Mouse (Mus musculus): ENCODE data around the gene Wdr83. TPM values are rescaled to one million over a fixed set of nuclear protein-coding genes. Genes with fewer than 3 reads are reported as not detected.
A peak's percentile ranks its signal among the peaks of the same experiment; 100 is the strongest.

Wdr83 gene
- polyA plus RNA-seq, 1 experiment from 2014 or later = 54.8 TPM

DNA sequence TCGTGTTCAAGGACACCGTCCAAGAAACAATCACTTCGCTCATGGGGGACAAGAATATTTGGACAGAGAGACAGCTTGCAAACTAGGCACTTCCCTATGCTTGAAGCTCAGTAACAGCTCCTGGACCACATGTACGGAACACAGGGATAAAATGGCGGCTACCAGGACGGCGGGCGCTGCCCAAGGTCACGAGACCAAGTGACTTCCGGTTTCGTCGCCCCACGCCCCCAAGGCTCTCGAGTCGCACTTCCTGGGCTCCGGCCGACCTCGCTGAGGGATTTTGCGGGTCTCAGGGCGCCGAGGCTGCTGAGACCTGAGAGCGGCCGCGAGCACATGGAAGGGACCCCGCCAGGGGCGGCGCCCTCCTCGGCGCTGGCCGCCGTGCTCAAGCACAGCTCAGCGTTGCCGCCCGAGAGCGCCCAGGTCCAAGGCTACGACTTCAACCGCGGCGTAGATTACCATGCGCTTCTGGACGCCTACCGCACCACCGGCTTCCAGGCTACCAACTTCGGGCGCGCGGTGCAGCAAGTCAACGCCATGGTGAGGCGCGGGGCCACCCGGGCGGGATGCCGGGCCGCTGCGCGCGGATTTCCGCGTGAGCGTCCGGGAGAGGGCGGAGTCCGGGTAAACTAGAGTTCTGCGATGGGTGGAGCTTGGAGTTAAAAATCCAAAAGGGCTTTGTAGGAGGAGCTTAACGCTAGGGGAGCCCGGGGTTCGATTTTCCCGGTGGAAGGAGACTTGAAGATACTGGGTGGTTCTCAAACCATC, 9.4 kb downstream of the Wdr83 start, which contains the start of gene Dhps:
Dhps (plus strand) TSS at position 244 of the 768 bp plus-strand sequence.
- Histone ChIP-seq H3K4me3 (ENCODE audit: low read length) (peak within 1 kb of the TSS; percentile 93), H3K36me3 (ENCODE audit: insufficient read depth, low read length) (peaks cover 33% of the 10 kb centered on the region), H3K27me3 (ENCODE audit: insufficient read depth, low read length) (no peaks in the 10 kb centered on the region), H3K9ac (replicated peaks; ENCODE audit: low read length) (peak within 1 kb of the TSS; percentile 91), H3K4me1 (ENCODE audit: insufficient read depth, low read length) (peaks cover 11% of the 10 kb centered on the region), H3K9me3 (ENCODE audit: low read length) (no peaks in the 10 kb centered on the region), H3K4me2 (replicated peaks; ENCODE audit: low read depth, low read length) (peak within 1 kb of the TSS; percentile 78), H3K27ac (ENCODE audit: low read length) (peak within 1 kb of the TSS; percentile 98)
- under 1% methylated on average over 68 of the region's 68 CpGs for WGBS
- peak; percentile 91 for ATAC-seq (ENCODE audit: low FRiP score, low TSS enrichment)

DNA sequence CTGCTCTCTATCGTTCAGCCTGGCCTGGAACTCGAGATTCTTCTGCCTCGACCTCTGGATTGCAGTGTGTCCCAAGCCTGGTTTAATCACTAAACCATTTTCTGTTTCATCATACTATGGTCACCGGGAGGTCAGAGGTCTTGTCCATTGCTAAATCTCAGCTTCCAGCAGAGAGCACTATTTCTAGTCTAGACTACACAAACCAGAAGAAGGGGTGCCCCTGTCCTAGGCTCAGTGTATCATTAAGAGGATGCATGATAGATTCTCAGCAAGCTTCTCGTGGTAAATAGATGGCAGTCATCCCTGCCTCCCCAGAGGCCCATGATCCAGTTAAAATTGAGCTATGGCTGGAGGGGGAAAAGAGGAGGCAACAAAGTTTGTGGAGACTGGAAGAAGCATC, 10.1 kb downstream of the Wdr83 start:
- H3K4me1 ChIP-seq (ENCODE audit: insufficient read depth, low read length) = peaks cover 11% of the 10 kb centered on the region

DNA sequence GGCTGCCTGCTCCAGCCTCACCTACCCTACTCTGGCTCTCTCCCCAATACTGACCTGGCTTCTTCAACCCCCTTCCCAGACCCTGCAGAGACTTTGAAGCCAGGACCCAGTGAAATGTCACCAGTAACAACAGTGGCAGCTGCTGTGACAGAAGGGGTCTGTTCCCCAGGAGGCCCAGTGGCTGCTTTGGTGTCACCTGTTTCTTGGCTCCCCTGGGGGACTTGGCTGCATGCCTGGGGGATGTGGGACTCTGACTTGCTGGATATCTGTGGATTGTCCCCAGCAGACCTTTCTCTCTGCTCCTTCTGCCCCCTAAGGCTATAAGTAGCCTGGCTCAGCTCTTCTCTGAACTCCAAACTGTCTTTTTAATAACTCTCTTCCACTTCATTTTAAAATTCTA, 13.1 kb downstream of the Wdr83 start, which contains the start of gene Gm5741:
Gm5741 (minus strand) TSS at position 1 of the 400 bp plus-strand sequence.
- no peaks in the 10 kb centered on the region for H3K27me3 ChIP-seq (ENCODE audit: insufficient read depth, low read length)
- no peak within 1 kb of the TSS for H3K4me3 ChIP-seq (ENCODE audit: low read length)
- peaks cover 6% of the 10 kb centered on the region; the same call in 1 of the 2 replicates for H3K36me3 ChIP-seq (ENCODE audit: insufficient read depth, low read length)
- no peak within 1 kb of the TSS for H3K4me2 ChIP-seq (replicated peaks; ENCODE audit: low read depth, low read length)
- peaks cover 11% of the 10 kb centered on the region for H3K4me1 ChIP-seq (ENCODE audit: insufficient read depth, low read length)
- no peak within 1 kb of the TSS for H3K27ac ChIP-seq (ENCODE audit: low read length)
- no peak within 1 kb of the TSS for H3K9ac ChIP-seq (replicated peaks; ENCODE audit: low read length)
- no peak for ATAC-seq (ENCODE audit: low FRiP score, low TSS enrichment)
- H3K9me3 ChIP-seq (ENCODE audit: low read length) = no peaks in the 10 kb centered on the region

More for the DNA sequence above, 10.1 kb downstream of the Wdr83 start:
- 79% methylated on average over 5 of the region's 5 CpGs for WGBS
- peaks cover 30% of the 10 kb centered on the region for H3K36me3 ChIP-seq (ENCODE audit: insufficient read depth, low read length)
- H3K27ac ChIP-seq (ENCODE audit: low read length) = peak overlapping the region; percentile 98
- peak overlapping the region; percentile 91 for H3K9ac ChIP-seq (replicated peaks; ENCODE audit: low read length)
- H3K4me2 ChIP-seq (replicated peaks; ENCODE audit: low read depth, low read length) = peak overlapping the region; percentile 78
- ATAC-seq (ENCODE audit: low FRiP score, low TSS enrichment) = no peak
- H3K4me3 ChIP-seq (ENCODE audit: low read length) = peak overlapping the region; percentile 93
- no peaks in the 10 kb centered on the region for H3K27me3 ChIP-seq (ENCODE audit: insufficient read depth, low read length)
- H3K9me3 ChIP-seq (ENCODE audit: low read length) = no peaks in the 10 kb centered on the region

DNA sequence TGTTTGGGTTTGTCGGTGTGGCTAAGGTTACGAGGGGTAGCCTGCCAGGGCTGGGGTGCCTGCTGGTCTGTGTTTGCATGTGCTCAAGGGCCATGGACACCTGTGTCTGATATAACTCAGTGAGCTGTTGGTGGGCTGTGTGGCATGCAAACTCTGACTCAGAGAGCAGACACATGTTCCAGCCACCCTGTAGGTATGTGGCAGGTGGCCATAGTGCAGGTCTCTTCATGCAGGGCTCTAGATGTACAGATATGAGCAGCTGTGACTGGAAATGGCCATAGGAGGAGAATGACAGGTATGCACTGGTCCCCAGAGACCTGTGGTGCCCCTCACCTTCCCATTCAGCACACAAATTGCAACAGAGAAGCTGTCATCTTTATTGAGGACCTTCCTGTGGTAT, 14.0 kb downstream of the Wdr83 start:
- Histone ChIP-seq H3K4me3 (ENCODE audit: low read length) (no peak overlapping the region), H3K4me1 (ENCODE audit: insufficient read depth, low read length) (peaks cover 7% of the 10 kb centered on the region), H3K9ac (replicated peaks; ENCODE audit: low read length) (no peak overlapping the region), H3K9me3 (ENCODE audit: low read length) (no peaks in the 10 kb centered on the region), H3K27me3 (ENCODE audit: insufficient read depth, low read length) (no peaks in the 10 kb centered on the region), H3K36me3 (ENCODE audit: insufficient read depth, low read length) (peaks cover 9% of the 10 kb centered on the region; the same call in 1 of the 2 replicates), H3K4me2 (replicated peaks; ENCODE audit: low read depth, low read length) (no peak overlapping the region), H3K27ac (ENCODE audit: low read length) (no peak overlapping the region)
- no peak for ATAC-seq (ENCODE audit: low FRiP score, low TSS enrichment)
- 97% methylated on average over 2 of the region's 2 CpGs for WGBS

DNA sequence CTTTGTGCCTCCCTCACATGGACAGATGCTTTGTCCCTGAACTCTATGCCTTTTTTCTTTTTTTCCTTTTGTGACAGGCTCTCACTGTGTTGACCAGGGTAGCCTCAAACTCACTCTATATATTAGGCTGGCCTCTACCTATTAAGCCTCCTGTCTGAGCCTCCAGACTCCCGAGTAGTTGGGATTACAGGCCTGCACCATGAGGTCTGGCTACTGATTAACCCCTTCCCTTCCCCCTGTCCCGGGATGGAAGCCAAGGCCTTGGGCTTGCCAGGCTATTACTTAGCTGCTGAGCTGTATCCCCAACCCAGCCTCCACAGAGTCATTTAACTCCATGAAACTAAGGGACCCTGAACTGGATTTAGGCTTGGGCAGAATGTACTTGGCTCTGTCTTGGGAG, 15.9 kb downstream of the Wdr83 start:
- WGBS = 27% methylated on average over 2 of the region's 2 CpGs
- Histone ChIP-seq H3K36me3 (ENCODE audit: insufficient read depth, low read length) (peaks cover 9% of the 10 kb centered on the region), H3K4me3 (ENCODE audit: low read length) (no peak overlapping the region), H3K27ac (ENCODE audit: low read length) (no peak overlapping the region), H3K4me1 (ENCODE audit: insufficient read depth, low read length) (peaks cover 8% of the 10 kb centered on the region), H3K27me3 (ENCODE audit: insufficient read depth, low read length) (no peaks in the 10 kb centered on the region), H3K4me2 (replicated peaks; ENCODE audit: low read depth, low read length) (no peak overlapping the region), H3K9me3 (ENCODE audit: low read length) (no peaks in the 10 kb centered on the region), H3K9ac (replicated peaks; ENCODE audit: low read length) (no peak overlapping the region; the same call in 1 of the 2 replicates)
- ATAC-seq (ENCODE audit: low FRiP score, low TSS enrichment) = peak; percentile 14; the same call in 1 of the 2 replicates

DNA sequence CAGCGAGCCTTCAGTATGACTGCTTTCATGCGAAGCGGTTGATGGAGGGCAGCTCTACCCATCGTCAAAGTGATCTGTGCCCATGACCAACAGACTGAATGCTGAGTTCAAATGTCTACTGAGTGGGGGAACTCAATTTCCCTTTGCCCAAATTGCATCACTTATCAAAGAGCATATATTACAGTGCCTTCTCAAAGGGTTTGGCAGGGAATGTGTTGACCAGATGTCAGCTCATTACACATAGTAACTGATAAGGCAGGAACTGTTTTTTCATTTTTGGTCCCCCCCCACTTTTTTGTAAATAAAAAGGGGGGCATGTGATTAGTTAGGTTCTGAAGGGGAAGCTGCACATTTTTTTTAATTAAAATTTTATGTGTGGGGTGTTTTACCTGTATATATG, 18.5 kb downstream of the Wdr83 start:
- WGBS = 94% methylated on average over 4 of the region's 4 CpGs
- no peaks in the 10 kb centered on the region for H3K9me3 ChIP-seq (ENCODE audit: low read length)
- no peak for ATAC-seq (ENCODE audit: low FRiP score, low TSS enrichment)

DNA sequence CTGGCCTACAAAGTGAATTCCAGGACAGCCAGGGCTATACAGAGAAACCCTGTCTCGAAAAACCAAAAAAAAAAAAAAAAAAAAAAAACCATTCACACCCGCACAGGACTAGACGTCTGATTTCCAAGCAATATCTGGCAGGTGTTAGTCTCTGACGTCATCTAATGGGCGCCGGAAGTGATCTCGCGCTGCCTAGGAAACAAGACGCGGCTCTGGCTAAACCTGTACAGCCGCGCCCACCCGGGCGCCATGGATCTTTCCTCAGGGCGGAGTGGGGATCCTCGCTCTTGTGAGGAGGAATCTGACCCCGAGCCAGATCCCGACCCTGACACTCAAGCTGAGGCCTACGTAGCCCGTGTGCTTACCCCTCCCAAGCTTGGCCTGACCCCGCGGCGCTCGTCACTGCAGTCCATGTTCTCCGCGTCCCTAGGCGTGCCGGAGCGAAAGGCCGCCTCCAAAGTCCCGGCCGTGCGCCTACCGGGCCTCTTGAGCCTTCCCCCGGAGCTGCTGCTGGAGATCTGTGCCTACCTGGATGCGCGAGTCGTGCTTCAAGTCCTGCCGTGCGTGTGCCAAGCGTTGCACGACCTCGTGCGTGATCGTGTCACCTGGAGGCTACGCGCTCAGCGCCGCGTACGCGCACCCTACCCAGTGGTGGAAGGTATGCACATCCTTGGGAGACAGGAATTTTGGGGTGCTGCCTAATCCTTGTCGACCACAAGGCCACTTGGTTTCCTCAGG, 21.1 kb downstream of the Wdr83 start, which contains the start of gene Fbxw9:
Fbxw9 (plus strand) TSS at position 177 of the 738 bp plus-strand sequence.
- peak within 1 kb of the TSS; percentile 79 for H3K9ac ChIP-seq (replicated peaks; ENCODE audit: low read length)
- H3K27ac ChIP-seq (ENCODE audit: low read length) = no peak within 1 kb of the TSS
- H3K27me3 ChIP-seq (ENCODE audit: insufficient read depth, low read length) = no peaks in the 10 kb centered on the region
- WGBS = under 1% methylated on average over 52 of the region's 53 CpGs
- peak; percentile 93 for ATAC-seq (ENCODE audit: low FRiP score, low TSS enrichment)
- H3K4me1 ChIP-seq (ENCODE audit: insufficient read depth, low read length) = peaks cover 8% of the 10 kb centered on the region
- no peaks in the 10 kb centered on the region for H3K9me3 ChIP-seq (ENCODE audit: low read length)
- peak within 1 kb of the TSS; percentile 95 for H3K4me3 ChIP-seq (ENCODE audit: low read length)
- peak within 1 kb of the TSS; percentile 95 for H3K4me2 ChIP-seq (replicated peaks; ENCODE audit: low read depth, low read length)
- H3K36me3 ChIP-seq (ENCODE audit: insufficient read depth, low read length) = peaks cover 18% of the 10 kb centered on the region

More for the DNA sequence above, 18.5 kb downstream of the Wdr83 start:
- H3K4me3 ChIP-seq (ENCODE audit: low read length) = no peak overlapping the region
- no peak overlapping the region for H3K27ac ChIP-seq (ENCODE audit: low read length)
- no peaks in the 10 kb centered on the region for H3K27me3 ChIP-seq (ENCODE audit: insufficient read depth, low read length)
- H3K4me2 ChIP-seq (replicated peaks; ENCODE audit: low read depth, low read length) = no peak overlapping the region
- H3K9ac ChIP-seq (replicated peaks; ENCODE audit: low read length) = no peak overlapping the region
- peaks cover 9% of the 10 kb centered on the region for H3K36me3 ChIP-seq (ENCODE audit: insufficient read depth, low read length)
- H3K4me1 ChIP-seq (ENCODE audit: insufficient read depth, low read length) = peaks cover 8% of the 10 kb centered on the region

DNA sequence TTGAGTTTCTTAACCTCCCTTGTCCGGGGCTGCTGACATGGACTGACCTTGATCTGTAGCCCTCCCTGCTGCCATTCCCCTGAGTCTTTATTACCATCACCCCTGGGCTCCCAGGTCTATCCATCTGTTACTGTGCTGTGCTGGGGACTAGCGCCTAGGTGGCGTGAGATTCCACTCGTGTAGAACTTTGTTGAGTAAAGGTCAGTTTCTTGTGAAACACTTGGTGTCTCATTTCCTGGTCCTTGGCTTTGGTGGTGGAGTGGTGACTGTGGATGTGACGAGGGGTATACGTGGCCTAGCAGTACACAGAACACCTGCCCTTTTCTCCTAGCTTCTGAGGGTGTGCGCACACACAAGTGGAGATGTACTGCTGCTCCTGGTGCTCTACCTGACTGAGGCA, 23.7 kb downstream of the Wdr83 start:
- peaks cover 8% of the 10 kb centered on the region for H3K4me1 ChIP-seq (ENCODE audit: insufficient read depth, low read length)
- H3K27me3 ChIP-seq (ENCODE audit: insufficient read depth, low read length) = no peaks in the 10 kb centered on the region
- H3K27ac ChIP-seq (ENCODE audit: low read length) = no peak overlapping the region
- H3K9ac ChIP-seq (replicated peaks; ENCODE audit: low read length) = no peak overlapping the region
- no peak overlapping the region for H3K4me3 ChIP-seq (ENCODE audit: low read length)
- 81% methylated on average over 7 of the region's 7 CpGs for WGBS
- peaks cover 40% of the 10 kb centered on the region for H3K36me3 ChIP-seq (ENCODE audit: insufficient read depth, low read length)
- ATAC-seq (ENCODE audit: low FRiP score, low TSS enrichment) = no peak
- no peaks in the 10 kb centered on the region for H3K9me3 ChIP-seq (ENCODE audit: low read length)
- H3K4me2 ChIP-seq (replicated peaks; ENCODE audit: low read depth, low read length) = no peak overlapping the region

DNA sequence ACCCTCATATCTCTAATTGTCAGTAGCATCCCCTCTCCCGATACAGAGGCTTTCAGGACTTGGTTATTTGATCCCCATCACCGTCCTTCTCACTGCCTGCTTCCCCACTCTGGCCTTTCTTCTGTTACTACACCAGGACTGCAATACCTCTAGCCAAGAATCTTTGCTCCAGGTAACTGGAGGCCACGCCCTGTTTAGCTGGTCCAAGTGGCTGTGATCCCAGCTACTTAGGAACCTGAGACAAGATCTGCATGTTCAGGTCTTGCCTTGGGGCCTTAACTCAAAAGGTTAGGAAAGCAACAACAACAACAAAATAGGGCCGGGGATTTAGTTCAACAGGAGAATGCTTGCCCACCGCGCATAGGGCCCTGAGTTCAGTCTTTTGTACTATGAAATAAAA, 37.5 kb downstream of the Wdr83 start:
- Histone ChIP-seq H3K9ac (replicated peaks; ENCODE audit: low read length) (no peak overlapping the region), H3K4me1 (ENCODE audit: insufficient read depth, low read length) (peaks cover 7% of the 10 kb centered on the region), H3K36me3 (ENCODE audit: insufficient read depth, low read length) (peaks cover 70% of the 10 kb centered on the region), H3K4me2 (replicated peaks; ENCODE audit: low read depth, low read length) (no peak overlapping the region), H3K27me3 (ENCODE audit: insufficient read depth, low read length) (no peaks in the 10 kb centered on the region), H3K4me3 (ENCODE audit: low read length) (no peak overlapping the region), H3K27ac (ENCODE audit: low read length) (no peak overlapping the region), H3K9me3 (ENCODE audit: low read length) (no peaks in the 10 kb centered on the region)
- ATAC-seq (ENCODE audit: low FRiP score, low TSS enrichment) = no peak
- WGBS = 85% methylated on average over 6 of the region's 6 CpGs

Data from kidney, embryonic 16.5 days (tissue).